ENCODE assay signal across 17 mouse cellular contexts in genomic region chr15:28064733-28065088, GRCm38 (mm10).
"Had no signal": no experiment of that assay in that cellular context is flagged by ENCODE, and none has a peak within 500 bp of the region (broad histone marks: within the 10 kb centered on the region; RNA-seq: fewer than 3 reads in every experiment).

No protein-coding gene starts in this region.

- DNase-seq: liver, postnatal 0 days; lung, adult 2 months; lung, postnatal 14 days; lung, postnatal 36 days; midbrain, embryonic 14.5 days; right cerebral cortex, postnatal 14 days; thymus, adult 2 months; thymus, postnatal 25 days; thymus, postnatal 4 days had no signal

- H3K27me3 ChIP-seq: lung, embryonic 15.5 days; megakaryocyte, embryonic 14.5 days; stomach, embryonic 15.5 days had no signal

- H3K9me3 ChIP-seq: lung, embryonic 15.5 days; midbrain, embryonic 12.5 days; neural tube, embryonic 12.5 days; stomach, embryonic 15.5 days had no signal

- H3K36me3 ChIP-seq: lung, embryonic 15.5 days; midbrain, embryonic 12.5 days; neural tube, embryonic 12.5 days; stomach, embryonic 15.5 days had no signal

- H3K4me2 ChIP-seq: lung, embryonic 15.5 days; midbrain, embryonic 12.5 days; neural tube, embryonic 12.5 days; stomach, embryonic 15.5 days had no signal

- ATAC-seq: liver, postnatal 0 days; lung, postnatal 0 days had no signal

- H3K4me3 ChIP-seq: lung, embryonic 15.5 days; megakaryocyte, embryonic 14.5 days; midbrain, embryonic 12.5 days; neural tube, embryonic 12.5 days; stomach, embryonic 15.5 days had no signal

- H3K4me1 ChIP-seq: lung, embryonic 15.5 days; megakaryocyte, embryonic 14.5 days; stomach, embryonic 15.5 days had no signal

- H3K27ac ChIP-seq: lung, embryonic 15.5 days; macrophage; midbrain, embryonic 12.5 days; neural tube, embryonic 12.5 days; stomach, embryonic 15.5 days; stomach, postnatal 0 days had no signal

- H3K9ac ChIP-seq: liver, postnatal 0 days; lung, embryonic 15.5 days; midbrain, embryonic 12.5 days; neural tube, embryonic 12.5 days; stomach, embryonic 15.5 days had no signal
